Comparison of ENCODE assay signal across 26 mouse cellular contexts in the genomic region with DNA sequence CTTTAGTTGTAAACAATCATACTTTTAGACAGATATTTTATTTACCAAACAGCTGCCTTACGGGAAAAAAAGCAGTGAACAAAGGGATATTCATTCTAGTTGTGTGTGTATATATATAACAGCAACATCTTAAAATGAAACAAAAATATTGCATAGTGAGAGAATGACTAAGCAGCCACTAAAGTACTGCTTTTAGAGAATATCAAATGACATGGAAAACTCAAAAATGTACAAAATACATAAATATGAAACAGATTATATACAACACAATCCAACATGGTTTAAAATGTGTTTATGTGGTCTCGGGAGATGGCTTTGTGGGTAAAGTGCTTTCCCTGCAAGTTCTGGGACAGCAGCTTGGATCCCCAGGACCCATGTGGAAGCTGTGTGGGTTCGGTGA.
"Had no signal": no experiment of that assay in that cellular context is flagged by ENCODE, and none has a peak within 500 bp of the region (broad histone marks: within the 10 kb centered on the region; RNA-seq: fewer than 3 reads in every experiment).

No protein-coding gene starts in this region.

- H3K9me3 ChIP-seq: heart, embryonic 13.5 days; heart, embryonic 15.5 days; hindbrain, embryonic 13.5 days; hindbrain, embryonic 15.5 days; kidney, embryonic 15.5 days; limb, embryonic 10.5 days; limb, embryonic 12.5 days; liver, embryonic 13.5 days had no signal

- H3K4me2 ChIP-seq: heart, embryonic 11.5 days; heart, embryonic 13.5 days; heart, embryonic 15.5 days; hindbrain, embryonic 13.5 days; hindbrain, embryonic 15.5 days; kidney, embryonic 15.5 days; limb, embryonic 12.5 days; liver, embryonic 11.5 days; liver, embryonic 13.5 days had no signal

- H3K9ac ChIP-seq: heart, embryonic 13.5 days; heart, embryonic 15.5 days; hindbrain, embryonic 13.5 days; hindbrain, embryonic 15.5 days; kidney, embryonic 15.5 days; limb, embryonic 12.5 days; liver, embryonic 13.5 days had no signal

- H3K27ac ChIP-seq: gastrocnemius, adult 2 months; heart, embryonic 13.5 days; heart, embryonic 15.5 days; hindbrain, embryonic 13.5 days; hindbrain, embryonic 15.5 days; hindbrain, postnatal 0 days; kidney, embryonic 15.5 days; kidney, postnatal 0 days; left cerebral cortex, adult 2 months; limb, embryonic 10.5 days; limb, embryonic 12.5 days; liver, embryonic 13.5 days had no signal

- H3K36me3 ChIP-seq: heart, embryonic 13.5 days; heart, embryonic 15.5 days; hindbrain, embryonic 13.5 days; hindbrain, embryonic 15.5 days; kidney, embryonic 15.5 days; limb, embryonic 10.5 days; limb, embryonic 12.5 days; liver, embryonic 13.5 days had no signal

- H3K4me3 ChIP-seq: gastrocnemius, adult 2 months; heart, embryonic 13.5 days; heart, embryonic 15.5 days; hindbrain, embryonic 13.5 days; hindbrain, embryonic 15.5 days; kidney, embryonic 15.5 days; left cerebral cortex, adult 2 months; limb, embryonic 10.5 days; limb, embryonic 12.5 days; liver, embryonic 13.5 days had no signal

- ATAC-seq: hindbrain, postnatal 0 days; intestine, embryonic 16.5 days had no signal

- H3K27me3 ChIP-seq: heart, embryonic 13.5 days; heart, embryonic 15.5 days; hindbrain, embryonic 13.5 days; hindbrain, embryonic 15.5 days; kidney, embryonic 15.5 days; limb, embryonic 12.5 days; liver, embryonic 13.5 days had no signal

- DNase-seq: gastrocnemius, adult 2 months; gastrocnemius, postnatal 10 days; gastrocnemius, postnatal 25 days; heart, adult 18-20 months; heart, postnatal 14 days; heart, postnatal 36 days; kidney, adult 11 months; kidney, adult 2 months; kidney, adult 9 months; kidney, postnatal 14 days; kidney, postnatal 36 days; liver; liver, embryonic 13.5 days had no signal
